Mouse (Mus musculus) lung, postnatal 0 days (tissue): ENCODE results near the gene Gtf3c1. TPM values are rescaled to one million over a fixed set of nuclear protein-coding genes. Genes with fewer than 3 reads are reported as not detected.
"Not testable (repeated sequence)": the region's sequence is repeated elsewhere in the genome, so short reads cannot be mapped to it uniquely, and the experiment has no call there.

Experiments
- ATAC-seq: fragments of 200-750 bp; cut with Nextera tagmentation; 2 replicates; pipeline ENCODE4 v1.8.0; 2017; ENCODE audit warnings: moderate library complexity
- DNase-seq: peaks from one replicate; pipeline ENCODE4 v3.0.0-alpha.2; 2016; ENCODE audit warnings: low spot score
- H3K27ac ChIP-seq: fragments of 300-500 bp; sonication (generic); 2 replicates; pipeline ENCODE4 v1.5.1; 2014; ENCODE audit warnings: antibody characterized with exemption, mild to moderate bottlenecking, low read length, mixed read lengths
- H3K27me3 ChIP-seq: fragments of 300-500 bp; sonication (generic); replicated peaks from 2 replicates; pipeline ENCODE4 v1.6.1; 2014; ENCODE audit warnings: low read length, mixed read lengths; ENCODE audit not compliant: insufficient read depth
- H3K36me3 ChIP-seq: fragments of 300-500 bp; sonication (generic); 2 replicates; pipeline ENCODE4 v1.6.1; 2014; ENCODE audit warnings: low read length, mixed read lengths; ENCODE audit not compliant: insufficient read depth
- H3K4me1 ChIP-seq: fragments of 300-500 bp; sonication (generic); 2 replicates; pipeline ENCODE4 v1.6.1; 2014; ENCODE audit warnings: antibody characterized with exemption, low read depth, low read length, mixed read lengths; ENCODE audit not compliant: insufficient read depth
- H3K4me2 ChIP-seq: fragments of 300-500 bp; sonication (generic); replicated peaks from 2 replicates; pipeline ENCODE4 v1.6.1; 2014; ENCODE audit warnings: low read depth, mild to moderate bottlenecking, low read length, moderate library complexity, mixed read lengths
- H3K4me3 ChIP-seq: fragments of 300-500 bp; sonication (generic); 2 replicates; pipeline ENCODE4 v1.5.1; 2014; ENCODE audit warnings: low read depth, low read length
- H3K9ac ChIP-seq: fragments of 300-500 bp; sonication (generic); replicated peaks from 2 replicates; pipeline ENCODE4 v1.6.1; 2014; ENCODE audit warnings: low read depth, mild to moderate bottlenecking
- H3K9me3 ChIP-seq: fragments of 300-500 bp; sonication (generic); 2 replicates; pipeline ENCODE4 v1.6.1; 2016; ENCODE audit warnings: low read length, mixed read lengths
- CTCF ChIP-seq: IDR thresholded peaks from 2 replicates; pipeline ENCODE4 v1.5.1; 2016; ENCODE audit warnings: antibody characterized with exemption, mild to moderate bottlenecking
- EP300 ChIP-seq: IDR thresholded peaks from 2 replicates; pipeline ENCODE4 v1.6.1; 2016; ENCODE audit warnings: antibody characterized with exemption, mild to moderate bottlenecking, control low read depth
- WGBS: fragments of 180-500 bp; shearing (Covaris S2); extraction: QIAGEN DNeasy Blood & Tissue Kit; methylation state at CpG from one replicate; pipeline ENCODE4 v1.1.7; 2014; 5-methylcytosine and 5-hydroxymethylcytosine counted together
- polyA plus RNA-seq: library from polyadenylated mRNA; unstranded; fragments of >200 nt; fragmentation: Nextera tagmentation; extraction: Ambion mirVana; gene quantifications from 2 replicates; pipeline ENCODE4 v1.2.1, GENCODE M21; 2015

Gtf3c1 gene
- polyA plus RNA-seq, 1 experiment from 2014 or later: 13.6 TPM

DNA sequence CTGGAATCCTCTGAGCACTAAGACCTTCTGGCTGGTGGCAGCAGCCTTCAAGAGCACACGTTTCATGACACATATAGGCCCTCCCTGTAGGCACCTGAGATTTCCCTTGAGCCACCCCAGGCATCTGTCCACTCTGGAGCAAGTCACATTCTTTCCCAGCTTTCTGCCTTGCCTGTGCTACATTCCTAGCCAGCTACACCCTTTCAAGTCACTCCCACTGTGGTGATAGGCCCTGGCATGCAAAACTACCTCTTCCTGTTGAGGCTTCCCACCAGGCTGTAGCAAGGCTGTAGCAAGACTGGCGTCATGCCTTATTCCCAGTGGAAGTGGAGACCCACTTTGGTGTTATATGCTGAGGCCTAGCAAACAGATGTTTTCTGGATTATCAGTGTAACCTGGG, 9.1 kb upstream of the Gtf3c1 start:
- peaks cover 13% of the 10 kb centered on the region; the same call in 1 of the 2 replicates for H3K4me1 ChIP-seq
- no peak overlapping the region for H3K4me2 ChIP-seq
- DNase-seq (peak; percentile 91), ATAC-seq (peak; percentile 94)
- TF ChIP-seq CTCF (no peak), EP300 (peak; percentile 70)
- no peak overlapping the region for H3K9ac ChIP-seq
- WGBS: 34% methylated on average over 2 of the region's 2 CpGs
- H3K9me3 ChIP-seq: no peaks in the 10 kb centered on the region
- H3K27me3 ChIP-seq: no peaks in the 10 kb centered on the region
- H3K36me3 ChIP-seq: no peaks in the 10 kb centered on the region
- no peak overlapping the region for H3K4me3 ChIP-seq
- peak overlapping the region; percentile 77 for H3K27ac ChIP-seq

DNA sequence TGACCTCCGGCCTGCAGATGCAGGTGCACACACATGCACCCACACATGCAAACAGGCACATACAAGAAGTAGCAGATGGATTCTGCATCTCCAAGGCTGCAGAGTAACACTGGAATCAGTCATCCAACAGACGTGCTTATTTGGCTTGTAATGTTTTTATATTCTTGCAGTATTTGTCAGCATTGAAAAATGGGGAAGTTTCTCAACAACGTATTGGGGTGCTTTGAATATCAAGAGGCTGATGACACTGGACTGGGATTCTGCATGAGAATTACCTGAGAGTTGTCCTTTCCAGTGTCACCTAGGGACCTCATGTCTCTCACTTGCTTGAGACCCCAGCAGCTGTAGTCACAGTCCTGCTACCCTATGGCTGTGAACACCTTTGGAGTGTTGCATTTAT, 7.2 kb upstream of the Gtf3c1 start:
- no peak overlapping the region for H3K4me2 ChIP-seq
- DNase-seq: no peak
- H3K9me3 ChIP-seq: no peaks in the 10 kb centered on the region
- no peaks in the 10 kb centered on the region for H3K27me3 ChIP-seq
- WGBS: 81% methylated on average over 3 of the region's 3 CpGs
- H3K9ac ChIP-seq: no peak overlapping the region
- no peak for ATAC-seq
- TF ChIP-seq EP300: no peak
- no peak for TF ChIP-seq CTCF
- H3K36me3 ChIP-seq: no peaks in the 10 kb centered on the region
- H3K4me3 ChIP-seq: no peak overlapping the region
- H3K4me1 ChIP-seq: peaks cover 7% of the 10 kb centered on the region; the same call in 1 of the 2 replicates
- no peak overlapping the region for H3K27ac ChIP-seq

DNA sequence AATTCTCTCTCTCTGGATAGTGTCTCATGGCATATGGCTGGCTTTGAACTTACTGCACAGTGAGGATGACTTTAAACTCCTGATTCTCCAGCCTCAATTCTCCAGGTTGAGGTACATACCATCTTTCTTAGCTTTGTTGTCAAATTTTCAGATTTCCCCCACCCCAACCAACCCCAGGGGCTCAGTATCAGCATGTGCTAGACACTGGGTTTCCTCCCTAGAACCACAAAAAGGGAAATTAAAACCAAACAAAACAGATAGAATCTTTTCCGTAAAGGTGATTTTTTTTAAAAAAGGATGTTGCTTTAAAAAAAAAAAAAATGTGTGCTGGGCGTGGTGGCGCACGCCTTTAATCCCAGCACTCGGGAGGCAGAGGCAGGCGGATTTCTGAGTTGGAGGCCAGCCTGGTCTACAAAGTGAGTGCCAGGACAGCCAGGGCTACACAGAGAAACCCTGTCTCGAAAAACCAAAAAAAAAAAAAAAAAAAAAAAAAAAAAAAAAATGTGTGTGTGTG, 6.0 kb upstream of the Gtf3c1 start:
- ATAC-seq, H3K4me2 ChIP-seq, H3K27ac ChIP-seq, H3K9ac ChIP-seq, H3K4me3 ChIP-seq, H3K36me3 ChIP-seq, H3K9me3 ChIP-seq, H3K27me3 ChIP-seq, DNase-seq: not testable (repeated sequence)
- peaks cover 10% of the 10 kb centered on the region for H3K4me1 ChIP-seq
- 92% methylated on average over 6 of the region's 7 CpGs for WGBS

DNA sequence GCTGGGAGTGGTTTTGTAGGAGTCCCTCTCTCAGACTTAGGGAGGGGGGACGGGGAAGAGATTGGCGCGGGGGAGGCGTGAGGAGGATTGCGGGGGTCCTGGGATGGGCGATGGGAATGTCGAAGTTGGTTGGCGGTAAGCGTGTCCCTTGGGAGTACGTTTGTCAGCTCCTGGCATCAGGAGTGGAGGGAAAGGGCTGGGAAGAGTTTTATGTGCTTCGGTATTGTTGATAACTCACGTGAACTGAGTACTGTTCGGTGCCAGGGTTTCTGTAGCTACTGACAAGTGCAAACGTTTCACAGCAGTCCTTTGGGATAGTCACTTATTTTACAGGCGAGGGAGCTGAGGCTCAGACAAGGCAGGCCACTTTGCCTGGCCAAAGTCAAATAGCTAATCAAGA, 520 bp upstream of the Gtf3c1 start:
- no peak for TF ChIP-seq EP300
- no peak for TF ChIP-seq CTCF
- H3K4me3 ChIP-seq: peak overlapping the region; percentile 83
- under 1% methylated on average over 15 of the region's 15 CpGs for WGBS
- DNase-seq (peak; percentile 22), ATAC-seq (no peak)
- peak overlapping the region; percentile 79 for H3K9ac ChIP-seq
- peak overlapping the region; percentile 87 for H3K4me2 ChIP-seq
- H3K27me3 ChIP-seq: no peaks in the 10 kb centered on the region
- H3K36me3 ChIP-seq: 0 out of 2 replicates have a peak, but pooled peaks cover 5% of the 10 kb centered on the region
- peak overlapping the region; percentile 75 for H3K27ac ChIP-seq
- no peaks in the 10 kb centered on the region for H3K9me3 ChIP-seq
- peaks cover 19% of the 10 kb centered on the region for H3K4me1 ChIP-seq

DNA sequence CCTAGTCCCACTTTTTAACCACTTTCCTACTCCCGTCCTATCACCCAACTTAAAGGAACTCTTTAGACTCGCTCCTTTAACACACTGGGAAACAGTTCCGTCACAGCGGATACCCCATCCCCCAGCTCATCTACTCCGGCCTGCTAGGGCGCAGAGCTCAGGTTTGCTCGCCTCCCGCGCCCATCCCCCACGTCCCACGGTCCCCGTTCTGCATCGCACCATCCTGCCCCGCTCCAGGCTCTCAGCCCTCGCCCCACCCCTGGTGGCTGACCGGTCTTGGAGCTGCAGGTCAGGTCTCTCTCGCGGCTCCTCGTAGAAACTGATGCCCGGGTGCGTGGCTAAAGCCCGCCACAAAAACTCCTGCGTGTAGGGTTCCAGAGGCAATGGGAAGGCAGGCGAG, 394 bp downstream of the Gtf3c1 start:
- TF ChIP-seq CTCF: peak; percentile 45
- no peak for TF ChIP-seq EP300
- H3K4me3 ChIP-seq: peak overlapping the region; percentile 83
- H3K27ac ChIP-seq: peak overlapping the region; percentile 94
- peak overlapping the region; percentile 69 for H3K9ac ChIP-seq
- H3K9me3 ChIP-seq: no peaks in the 10 kb centered on the region
- H3K27me3 ChIP-seq: no peaks in the 10 kb centered on the region
- WGBS: under 1% methylated on average over 24 of the region's 24 CpGs
- H3K4me1 ChIP-seq: peaks cover 19% of the 10 kb centered on the region
- peaks cover 12% of the 10 kb centered on the region; the same call in 1 of the 2 replicates for H3K36me3 ChIP-seq
- ATAC-seq (peak; percentile 76), DNase-seq (peak; percentile 74)
- peak overlapping the region; percentile 87 for H3K4me2 ChIP-seq

DNA sequence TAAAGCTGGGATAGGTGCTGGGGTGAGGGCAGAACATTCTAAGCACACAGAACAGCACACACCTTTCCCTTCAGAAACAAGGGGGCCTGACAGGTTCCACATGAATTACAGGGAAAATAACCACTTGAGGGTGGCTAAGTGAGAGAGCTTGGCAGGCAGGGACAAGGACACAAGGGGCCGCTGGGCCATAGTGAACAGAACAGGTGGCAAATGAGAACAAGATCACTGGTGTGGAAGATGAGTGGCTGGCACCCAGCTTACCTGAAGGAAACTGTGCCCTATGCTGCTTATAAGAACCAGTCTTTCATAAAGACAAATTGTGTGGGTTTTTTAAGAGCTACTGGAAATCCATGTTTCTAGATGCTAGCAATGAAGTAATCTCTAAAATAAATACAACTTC, 4.8 kb downstream of the Gtf3c1 start:
- peaks cover 13% of the 10 kb centered on the region for H3K4me1 ChIP-seq
- no peaks in the 10 kb centered on the region for H3K27me3 ChIP-seq
- no peak overlapping the region for H3K9ac ChIP-seq
- WGBS: 78% methylated on average over 1 of the region's 1 CpGs
- TF ChIP-seq EP300 (no peak), CTCF (no peak)
- no peak overlapping the region for H3K4me3 ChIP-seq
- peaks cover 4% of the 10 kb centered on the region for H3K9me3 ChIP-seq
- peaks cover 53% of the 10 kb centered on the region for H3K36me3 ChIP-seq
- DNase-seq (no peak), ATAC-seq (no peak)
- H3K4me2 ChIP-seq: no peak overlapping the region
- H3K27ac ChIP-seq: no peak overlapping the region

DNA sequence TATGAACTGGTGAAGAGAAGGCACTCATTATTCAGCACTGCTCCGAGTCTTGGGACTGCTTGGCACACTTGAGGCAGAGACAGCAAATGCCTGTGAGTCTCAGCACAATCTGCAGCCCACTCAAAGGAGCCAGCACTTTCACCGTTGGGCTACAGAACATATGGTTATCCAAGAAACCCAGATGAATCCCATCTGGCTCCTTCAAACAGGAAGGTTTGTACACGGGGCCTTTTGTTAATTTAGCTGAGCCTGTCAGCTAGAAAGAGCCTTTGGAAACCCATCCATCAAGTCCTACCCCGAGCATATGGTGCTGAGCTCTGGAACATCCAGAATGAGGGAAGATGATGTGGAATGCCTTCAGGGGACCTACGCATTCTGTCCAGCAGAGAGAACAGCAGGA, 13.5 kb downstream of the Gtf3c1 start:
- WGBS: 70% methylated on average over 5 of the region's 5 CpGs
- no peak for TF ChIP-seq EP300
- TF ChIP-seq CTCF: no peak
- Histone ChIP-seq H3K4me3 (no peak overlapping the region), H3K4me2 (no peak overlapping the region), H3K9me3 (peaks cover 2% of the 10 kb centered on the region), H3K27me3 (no peaks in the 10 kb centered on the region), H3K36me3 (peaks cover 81% of the 10 kb centered on the region), H3K9ac (no peak overlapping the region), H3K27ac (no peak overlapping the region), H3K4me1 (no peaks in the 10 kb centered on the region)
- DNase-seq: no peak
- ATAC-seq: no peak
